Mouse (Mus musculus) brain, embryonic 14.5 days (tissue): Measurements from ENCODE around the gene Nfia. TPM values are rescaled to one million over a fixed set of nuclear protein-coding genes. Genes with fewer than 3 reads are reported as not detected.
A peak's percentile ranks its signal among the peaks of the same experiment; 100 is the strongest.

Experiments
- DNase-seq: peaks from one replicate; pipeline ENCODE4 v3.0.0-alpha.2; 2011; ENCODE audit warnings: low read depth
- CTCF ChIP-seq: fragments of 200-500 bp; IDR thresholded peaks from 2 replicates; pipeline ENCODE4 v1.5.1; 2012; ENCODE audit warnings: inconsistent platforms, mild to moderate bottlenecking, moderate library complexity, borderline replicate concordance; ENCODE audit not compliant: insufficient read depth, insufficient read length; ENCODE audit errors: extremely low read depth
- POLR2A ChIP-seq: fragments of 200-500 bp; IDR thresholded peaks from 2 replicates; pipeline ENCODE4 v1.6.1; 2012; ENCODE audit warnings: mild to moderate bottlenecking, inconsistent platforms, borderline replicate concordance; ENCODE audit not compliant: poor library complexity, insufficient read depth, insufficient read length, severe bottlenecking; ENCODE audit errors: extremely low read depth
- polyA plus RNA-seq: library from polyadenylated mRNA; depleted of rRNA; stranded (reverse); fragments of >200 nt; gene quantifications from 2 replicates; pipeline ENCODE4 v1.2.3, GENCODE M21; 2012

Gene Nfia
- polyA plus RNA-seq, 1 experiment = 56.0 TPM

DNA sequence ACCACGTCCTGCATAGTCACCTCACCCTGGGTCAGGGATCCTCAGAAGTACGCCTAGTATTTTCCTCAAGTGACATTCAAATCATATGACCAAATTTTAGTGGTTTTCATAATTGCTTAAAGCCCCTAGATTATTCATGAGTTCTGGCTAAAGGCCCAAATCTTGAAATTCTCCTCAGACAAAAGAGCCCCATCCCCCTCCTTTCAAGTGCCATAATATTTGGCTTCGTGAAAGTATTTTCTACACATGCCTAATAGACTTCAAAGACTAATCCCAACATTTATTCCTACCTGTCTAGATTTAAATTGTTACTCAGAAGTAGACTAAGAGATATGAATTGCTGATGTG lies 154.7 kb downstream of the Nfia start:
- TF ChIP-seq CTCF (no peak), POLR2A (no peak)

DNA sequence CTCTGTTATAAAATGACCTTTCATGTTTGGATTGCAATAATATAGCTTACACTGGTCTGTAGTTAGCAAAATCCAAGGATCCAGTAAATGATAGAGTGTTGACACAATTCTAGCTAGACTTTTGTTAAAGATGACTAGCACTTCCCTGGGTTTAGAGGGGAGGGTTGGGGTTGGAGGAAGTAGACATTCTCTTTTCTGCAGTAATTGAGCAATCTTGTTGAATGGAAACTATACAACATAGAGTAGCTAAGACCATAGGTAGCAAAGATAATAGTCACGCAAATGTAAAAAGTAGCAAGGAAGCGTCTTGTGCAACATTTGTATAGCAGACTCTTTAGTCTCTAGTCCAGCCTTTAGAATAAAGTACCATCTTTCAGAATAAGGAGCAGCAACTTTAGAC lies 163.8 kb downstream of the Nfia start:
- no peak for DNase-seq
- TF ChIP-seq CTCF (no peak), POLR2A (no peak)

More for the DNA sequence above, 154.7 kb downstream of the Nfia start:
- peak; percentile 80 for DNase-seq

- TF ChIP-seq POLR2A = no peak
- TF ChIP-seq CTCF = no peak
- peak; percentile 84 for DNase-seq
Measured at GRCm38 (mm10) chr4:97936912-97937311, 164.4 kb downstream of the Nfia start.

DNA sequence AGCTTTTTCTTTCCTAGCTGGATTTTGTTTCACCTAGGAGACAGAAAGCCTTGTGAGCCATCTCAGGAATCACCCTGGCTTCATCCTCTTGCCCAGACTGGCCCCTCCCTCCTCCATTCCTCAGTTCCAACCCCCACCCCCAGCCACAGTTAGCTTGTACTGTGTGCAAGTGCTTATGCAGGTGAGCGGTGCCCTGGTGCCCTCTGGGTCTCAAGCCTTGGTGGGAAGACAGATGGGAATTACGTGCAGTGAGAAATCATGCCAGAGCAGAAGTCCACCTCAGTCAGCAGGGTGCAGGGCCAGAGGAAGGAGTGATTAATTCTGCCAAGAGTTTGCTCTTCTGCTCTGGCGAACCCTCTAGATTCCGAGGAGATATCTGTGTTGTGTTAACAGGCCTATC lies 167.0 kb downstream of the Nfia start:
- no peak for TF ChIP-seq CTCF

DNA sequence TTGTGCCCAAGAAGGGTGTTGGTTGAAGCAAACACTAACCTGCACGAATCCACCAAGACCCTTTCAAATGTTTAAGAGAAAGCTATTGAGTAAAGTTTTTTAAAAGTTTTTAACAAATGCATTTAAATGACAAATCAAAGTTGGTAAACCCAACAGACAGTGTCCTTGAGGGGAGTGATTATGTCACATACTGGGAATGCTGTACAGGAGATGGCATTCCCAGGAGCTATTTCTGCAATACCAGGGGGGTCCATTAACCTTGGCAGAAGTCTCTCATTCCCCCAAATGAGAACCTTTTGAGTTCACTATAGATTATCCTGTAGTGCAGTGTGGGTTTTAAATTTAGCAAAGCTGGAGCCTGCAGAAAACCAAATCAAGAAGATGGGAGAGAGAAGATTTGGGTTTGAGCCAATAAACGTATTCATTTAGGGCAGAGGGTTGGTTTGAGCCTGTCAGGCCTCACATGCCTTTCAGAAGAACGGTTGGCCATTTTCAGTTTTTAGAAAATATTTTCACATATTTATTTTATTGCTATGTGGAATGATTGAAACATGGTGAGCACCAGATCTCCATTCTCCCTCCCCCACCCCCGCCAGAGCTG lies 167.5 kb downstream of the Nfia start:
- no peak for TF ChIP-seq POLR2A
- TF ChIP-seq CTCF = no peak
- no peak for DNase-seq

More for the DNA sequence above, 167.0 kb downstream of the Nfia start:
- no peak for DNase-seq

- DNase-seq = no peak
- TF ChIP-seq POLR2A (no peak), CTCF (no peak)
Measured at GRCm38 (mm10) chr4:97941616-97942015, 169.1 kb downstream of the Nfia start.

DNA sequence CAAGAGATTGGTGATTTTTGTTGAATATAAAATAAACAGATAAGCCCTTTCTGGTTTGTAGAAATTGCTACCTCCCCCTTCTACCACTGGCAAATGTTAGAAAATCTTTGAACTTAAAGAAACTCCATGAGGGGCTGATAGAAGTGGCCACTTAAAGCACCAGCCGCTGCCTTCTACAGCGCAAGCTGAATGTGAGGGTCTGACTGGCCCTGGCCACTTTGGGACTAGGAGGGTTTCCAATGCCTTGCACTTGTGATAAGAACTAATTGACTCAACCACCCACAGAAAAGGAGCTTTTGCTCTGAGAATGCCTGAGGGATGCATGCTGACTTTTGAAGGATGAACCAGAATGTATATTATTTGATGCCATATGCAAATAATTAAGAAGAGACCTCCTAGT lies 171.8 kb downstream of the Nfia start:
- TF ChIP-seq CTCF (no peak), POLR2A (no peak)

DNA sequence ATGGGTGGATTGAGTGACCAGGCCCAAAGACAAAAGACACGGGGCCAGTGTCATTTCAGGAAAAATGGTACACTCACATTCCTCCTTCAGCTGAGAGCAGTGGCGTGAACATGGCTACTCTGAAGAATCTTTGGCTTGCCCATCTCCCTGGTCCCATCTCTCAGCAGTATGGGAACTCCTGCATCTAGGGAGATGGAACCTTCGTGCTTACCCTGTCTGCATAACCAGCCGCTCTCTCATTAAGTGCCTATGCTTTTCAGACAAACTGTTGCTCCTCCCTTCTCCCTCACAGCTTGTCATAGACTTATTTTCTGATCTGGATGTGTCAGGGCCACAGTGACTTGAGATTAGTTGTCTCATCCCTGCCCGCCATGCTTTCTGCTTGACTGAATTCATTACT lies 174.9 kb downstream of the Nfia start:
- TF ChIP-seq POLR2A = no peak
- TF ChIP-seq CTCF = no peak
- DNase-seq = peak; percentile 32

More for the DNA sequence above, 171.8 kb downstream of the Nfia start:
- DNase-seq = no peak

- DNase-seq = peak; percentile 92
- TF ChIP-seq POLR2A = no peak
- no peak for TF ChIP-seq CTCF
Measured at GRCm38 (mm10) chr4:97948250-97948649, 175.7 kb downstream of the Nfia start.

- peak; percentile 72 for DNase-seq
- TF ChIP-seq CTCF (no peak), POLR2A (no peak)
Measured at GRCm38 (mm10) chr4:97950341-97951071, 178.0 kb downstream of the Nfia start.

GRCm38 (mm10) chr4:97953886-97954285 lies 181.4 kb downstream of the Nfia start:
- peak; percentile 71 for DNase-seq
- no peak for TF ChIP-seq POLR2A
- no peak for TF ChIP-seq CTCF

GRCm38 (mm10) chr4:97958121-97958520 lies 185.6 kb downstream of the Nfia start:
- no peak for DNase-seq
- TF ChIP-seq CTCF = no peak
- no peak for TF ChIP-seq POLR2A
